Mouse (Mus musculus): Measurements from ENCODE around the gene Slc9a4. TPM values are rescaled to one million over a fixed set of nuclear protein-coding genes. Genes with fewer than 3 reads are reported as not detected.

The Slc9a4 gene
- polyA plus RNA-seq, 1 experiment: 2.3 TPM

DNA sequence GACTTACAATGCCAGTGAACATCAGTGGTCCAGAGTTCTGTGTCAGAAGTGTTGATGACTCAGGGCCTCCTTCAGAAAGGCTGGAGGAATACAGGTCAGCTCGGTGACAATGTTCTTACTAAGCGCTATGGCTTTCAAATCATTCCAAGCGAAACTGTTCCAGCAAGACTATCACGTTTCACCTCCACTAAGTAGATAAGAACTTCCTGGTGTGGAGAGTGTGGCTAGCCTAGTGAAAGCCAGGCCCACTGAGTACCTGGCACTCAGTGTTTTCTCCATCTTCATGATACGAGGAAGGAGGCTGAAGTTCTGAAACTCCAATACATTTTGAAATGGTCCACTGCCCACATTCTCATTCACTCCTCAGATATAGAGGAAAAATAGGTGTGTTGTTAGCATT lies 40.0 kb downstream of the Slc9a4 start:
- H3K36me3 ChIP-seq (ENCODE audit: control insufficient read depth, insufficient read depth, low read length): no peaks in the 10 kb centered on the region
- no peak overlapping the region for H3K27ac ChIP-seq (ENCODE audit: control insufficient read depth, insufficient read depth, low read depth, low read length)
- no peak overlapping the region for H3K4me3 ChIP-seq (ENCODE audit: control insufficient read depth, low read depth, low read length)
- TF ChIP-seq CTCF (IDR thresholded peaks at IDR 0.05; ENCODE audit: control insufficient read depth, insufficient read depth, insufficient replicate concordance, low read depth, low read length) (no peak), POLR2A (IDR thresholded peaks at IDR 0.05; ENCODE audit: control insufficient read depth, low read depth, low read length) (no peak)
- H3K27me3 ChIP-seq (ENCODE audit: control insufficient read depth, insufficient read depth, low read length): no peaks in the 10 kb centered on the region
- H3K4me1 ChIP-seq (ENCODE audit: control insufficient read depth, insufficient read depth, low read length): no peaks in the 10 kb centered on the region

DNA sequence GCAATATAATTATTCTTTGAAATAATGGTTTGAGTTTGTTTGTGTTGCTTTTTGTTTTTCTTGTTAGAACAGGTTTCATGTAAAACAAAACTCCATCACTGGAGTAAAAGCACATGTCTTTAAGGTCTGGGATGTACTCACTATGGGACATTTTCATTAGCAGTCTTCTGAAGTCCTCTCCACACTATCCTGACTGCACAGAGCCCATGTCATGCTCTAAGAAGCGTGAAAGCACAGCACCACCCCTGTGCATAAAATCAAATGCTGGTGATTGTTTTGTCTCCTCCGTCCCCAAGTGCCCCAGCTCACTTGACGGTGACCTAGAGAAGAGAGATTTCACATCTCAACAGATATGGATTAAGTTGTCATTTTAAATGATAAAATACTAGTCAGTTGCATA lies 45.1 kb downstream of the Slc9a4 start:
- Histone ChIP-seq H3K36me3 (ENCODE audit: control insufficient read depth, insufficient read depth, low read length) (no peaks in the 10 kb centered on the region), H3K27ac (ENCODE audit: control insufficient read depth, insufficient read depth, low read depth, low read length) (no peak overlapping the region), H3K4me1 (ENCODE audit: control insufficient read depth, insufficient read depth, low read length) (no peaks in the 10 kb centered on the region), H3K27me3 (ENCODE audit: control insufficient read depth, insufficient read depth, low read length) (no peaks in the 10 kb centered on the region), H3K4me3 (ENCODE audit: control insufficient read depth, low read depth, low read length) (no peak overlapping the region)
- TF ChIP-seq CTCF (IDR thresholded peaks at IDR 0.05; ENCODE audit: control insufficient read depth, insufficient read depth, insufficient replicate concordance, low read depth, low read length): no peak
- no peak for TF ChIP-seq POLR2A (IDR thresholded peaks at IDR 0.05; ENCODE audit: control insufficient read depth, low read depth, low read length)

DNA sequence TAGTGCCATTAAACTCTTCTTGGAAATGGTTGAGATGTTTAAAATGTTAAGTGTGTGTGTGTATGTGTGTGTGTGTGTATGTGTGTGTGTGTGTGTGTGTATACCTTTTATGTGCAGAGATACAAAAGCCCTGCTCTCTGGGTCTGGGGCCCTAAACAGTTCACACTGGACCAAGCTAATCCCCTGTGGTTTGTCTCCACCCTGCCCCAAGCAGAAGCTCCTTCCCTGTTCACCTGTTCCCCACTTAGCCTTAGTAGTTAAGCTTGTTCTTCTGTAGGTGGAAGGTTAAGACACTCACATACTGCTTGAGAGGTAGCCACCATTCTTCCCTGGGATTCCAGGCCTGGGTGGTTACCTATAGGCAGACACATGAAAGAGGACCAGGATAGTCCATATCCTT lies 47.1 kb downstream of the Slc9a4 start:
- no peaks in the 10 kb centered on the region for H3K36me3 ChIP-seq (ENCODE audit: control insufficient read depth, insufficient read depth, low read length)
- H3K4me1 ChIP-seq (ENCODE audit: control insufficient read depth, insufficient read depth, low read length): no peaks in the 10 kb centered on the region
- no peak for TF ChIP-seq POLR2A (IDR thresholded peaks at IDR 0.05; ENCODE audit: control insufficient read depth, low read depth, low read length)
- TF ChIP-seq CTCF (IDR thresholded peaks at IDR 0.05; ENCODE audit: control insufficient read depth, insufficient read depth, insufficient replicate concordance, low read depth, low read length): no peak
- H3K27me3 ChIP-seq (ENCODE audit: control insufficient read depth, insufficient read depth, low read length): no peaks in the 10 kb centered on the region
- no peak overlapping the region for H3K4me3 ChIP-seq (ENCODE audit: control insufficient read depth, low read depth, low read length)
- no peak overlapping the region for H3K27ac ChIP-seq (ENCODE audit: control insufficient read depth, insufficient read depth, low read depth, low read length)

DNA sequence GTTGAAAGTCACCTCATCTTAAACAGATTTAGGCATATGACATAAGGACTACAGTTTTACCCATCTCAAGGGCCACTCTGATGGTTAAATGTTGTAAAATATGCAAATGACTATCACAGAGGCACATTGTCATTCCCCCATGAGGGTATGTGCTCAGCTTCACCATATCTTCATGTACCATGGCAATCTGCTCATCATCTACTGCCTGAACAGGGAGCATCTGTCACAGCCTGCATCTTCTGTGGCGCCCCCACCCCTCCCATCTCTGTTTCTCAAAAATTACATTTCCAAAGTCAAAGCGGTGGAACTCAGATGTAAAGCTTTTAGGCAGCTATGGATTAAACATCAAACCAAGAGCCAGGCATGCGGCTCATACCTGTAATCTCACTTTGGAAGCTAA lies 48.6 kb downstream of the Slc9a4 start:
- Histone ChIP-seq H3K4me3 (ENCODE audit: control insufficient read depth, low read depth, low read length) (no peak overlapping the region), H3K27me3 (ENCODE audit: control insufficient read depth, insufficient read depth, low read length) (no peaks in the 10 kb centered on the region), H3K27ac (ENCODE audit: control insufficient read depth, insufficient read depth, low read depth, low read length) (no peak overlapping the region), H3K36me3 (ENCODE audit: control insufficient read depth, insufficient read depth, low read length) (no peaks in the 10 kb centered on the region), H3K4me1 (ENCODE audit: control insufficient read depth, insufficient read depth, low read length) (no peaks in the 10 kb centered on the region)
- no peak for TF ChIP-seq POLR2A (IDR thresholded peaks at IDR 0.05; ENCODE audit: control insufficient read depth, low read depth, low read length)
- TF ChIP-seq CTCF (IDR thresholded peaks at IDR 0.05; ENCODE audit: control insufficient read depth, insufficient read depth, insufficient replicate concordance, low read depth, low read length): no peak

DNA sequence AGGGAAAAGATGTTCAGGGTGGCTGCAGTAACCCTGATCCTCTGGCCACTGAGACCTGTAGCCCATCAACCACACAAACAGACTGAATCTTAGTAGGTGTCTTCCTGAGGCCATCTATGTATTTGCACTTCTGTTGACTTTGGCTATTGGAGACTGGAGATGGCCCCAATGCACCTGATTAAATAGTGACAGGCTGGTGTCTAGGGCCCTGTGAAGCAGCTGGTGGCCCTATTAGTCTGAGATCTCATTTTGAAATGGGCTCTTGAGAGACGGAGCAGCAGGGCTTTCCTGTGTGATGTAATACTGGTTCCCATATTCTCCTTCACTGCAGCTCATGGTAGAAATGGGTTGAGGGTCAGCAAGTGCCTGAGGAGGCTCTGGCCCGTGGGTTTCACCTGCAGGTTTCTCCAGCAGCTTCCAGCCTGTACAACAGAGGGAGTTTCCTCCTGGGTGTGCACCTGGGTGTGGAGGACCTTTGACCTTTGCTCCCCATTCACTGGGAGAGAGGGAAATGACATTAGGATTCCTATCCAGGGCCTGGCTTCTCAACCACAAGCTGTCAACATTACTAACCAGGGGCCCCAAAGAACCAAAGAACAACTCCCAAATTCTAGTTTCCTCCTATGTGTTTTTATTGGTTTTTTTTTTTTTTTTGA lies 52.7 kb downstream of the Slc9a4 start:
- no peak for TF ChIP-seq POLR2A (IDR thresholded peaks at IDR 0.05; ENCODE audit: control insufficient read depth, low read depth, low read length)
- TF ChIP-seq CTCF (IDR thresholded peaks at IDR 0.05; ENCODE audit: control insufficient read depth, insufficient read depth, insufficient replicate concordance, low read depth, low read length): no peak
- Histone ChIP-seq H3K4me3 (ENCODE audit: control insufficient read depth, low read depth, low read length) (no peak overlapping the region), H3K4me1 (ENCODE audit: control insufficient read depth, insufficient read depth, low read length) (no peaks in the 10 kb centered on the region), H3K27me3 (ENCODE audit: control insufficient read depth, insufficient read depth, low read length) (no peaks in the 10 kb centered on the region), H3K36me3 (ENCODE audit: control insufficient read depth, insufficient read depth, low read length) (no peaks in the 10 kb centered on the region), H3K27ac (ENCODE audit: control insufficient read depth, insufficient read depth, low read depth, low read length) (no peak overlapping the region)

DNA sequence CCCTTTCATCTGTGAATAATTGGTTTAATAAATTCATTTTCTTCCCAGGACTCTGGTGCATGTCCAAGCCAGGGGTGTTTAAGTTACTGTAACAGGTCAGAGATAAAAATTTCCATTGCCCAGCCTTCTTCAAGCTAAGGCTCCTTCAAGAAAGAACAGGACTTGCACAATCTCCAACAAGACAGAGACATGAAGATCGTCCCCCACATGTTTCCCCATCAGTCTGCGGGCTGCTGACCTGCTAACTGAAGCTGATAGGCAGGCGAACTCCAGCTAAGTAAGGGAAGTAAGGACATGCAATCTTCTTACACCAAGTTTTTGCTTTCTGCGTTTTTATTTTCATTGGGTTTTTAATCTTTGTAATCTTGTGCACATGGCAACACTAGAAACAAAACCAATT lies 54.7 kb downstream of the Slc9a4 start:
- H3K36me3 ChIP-seq (ENCODE audit: control insufficient read depth, insufficient read depth, low read length): no peaks in the 10 kb centered on the region
- no peak overlapping the region for H3K4me3 ChIP-seq (ENCODE audit: control insufficient read depth, low read depth, low read length)
- no peak overlapping the region for H3K27ac ChIP-seq (ENCODE audit: control insufficient read depth, insufficient read depth, low read depth, low read length)
- no peak for TF ChIP-seq POLR2A (IDR thresholded peaks at IDR 0.05; ENCODE audit: control insufficient read depth, low read depth, low read length)
- no peak for TF ChIP-seq CTCF (IDR thresholded peaks at IDR 0.05; ENCODE audit: control insufficient read depth, insufficient read depth, insufficient replicate concordance, low read depth, low read length)
- no peaks in the 10 kb centered on the region for H3K4me1 ChIP-seq (ENCODE audit: control insufficient read depth, insufficient read depth, low read length)
- H3K27me3 ChIP-seq (ENCODE audit: control insufficient read depth, insufficient read depth, low read length): no peaks in the 10 kb centered on the region

DNA sequence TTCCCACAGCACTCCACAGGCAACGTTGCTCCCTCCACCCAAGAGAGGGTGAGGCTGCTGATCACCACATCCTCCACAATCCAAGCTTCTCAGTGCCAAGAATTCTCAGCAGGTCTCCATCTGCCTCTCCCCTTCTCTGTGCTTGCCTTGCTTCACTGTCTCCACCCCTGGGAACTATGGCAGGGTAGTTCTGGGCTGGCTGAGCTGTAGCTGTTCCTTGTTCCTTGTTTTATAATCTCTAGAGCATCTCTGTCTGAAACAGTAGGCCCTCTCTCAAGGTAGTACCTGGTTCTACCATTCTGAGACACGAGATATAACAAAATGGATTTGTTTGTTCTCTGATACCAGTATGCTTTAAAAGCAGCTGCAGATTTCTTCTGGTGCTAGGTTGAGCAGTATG lies 68.4 kb downstream of the Slc9a4 start:
- Histone ChIP-seq H3K4me3 (ENCODE audit: control insufficient read depth, low read depth, low read length) (no peak overlapping the region), H3K27ac (ENCODE audit: control insufficient read depth, insufficient read depth, low read depth, low read length) (no peak overlapping the region), H3K36me3 (ENCODE audit: control insufficient read depth, insufficient read depth, low read length) (no peaks in the 10 kb centered on the region), H3K27me3 (ENCODE audit: control insufficient read depth, insufficient read depth, low read length) (no peaks in the 10 kb centered on the region), H3K4me1 (ENCODE audit: control insufficient read depth, insufficient read depth, low read length) (no peaks in the 10 kb centered on the region)
- no peak for TF ChIP-seq CTCF (IDR thresholded peaks at IDR 0.05; ENCODE audit: control insufficient read depth, insufficient read depth, insufficient replicate concordance, low read depth, low read length)
- TF ChIP-seq POLR2A (IDR thresholded peaks at IDR 0.05; ENCODE audit: control insufficient read depth, low read depth, low read length): no peak
